Mouse (Mus musculus): ENCODE measurements around the gene Gcgr.

- no peak for TF ChIP-seq CTCF (conservative IDR thresholded peaks at IDR 0.05 in 1 of 2, IDR thresholded peaks at IDR 0.05 in 1 of 2; ENCODE audit: low read depth in 2 of 2, low read length in 2 of 2)
- TF ChIP-seq JUN (IDR thresholded peaks at IDR 0.05; ENCODE audit: insufficient read depth, low read depth, low read length): no peak
- TF ChIP-seq USF1 (IDR thresholded peaks at IDR 0.05; ENCODE audit: low read depth, low read length): no peak
- no peak for TF ChIP-seq ETS1 (conservative IDR thresholded peaks at IDR 0.05; ENCODE audit: low read depth, low read length)
- no peak for TF ChIP-seq POLR2A (IDR thresholded peaks at IDR 0.05; ENCODE audit: low read depth, low read length)
- TF ChIP-seq CHD2 (IDR thresholded peaks at IDR 0.05; ENCODE audit: low read length): no peak
- TF ChIP-seq SIN3A (IDR thresholded peaks at IDR 0.05; ENCODE audit: low read length): no peak
- no peak for TF ChIP-seq BHLHE40 (IDR thresholded peaks at IDR 0.05; ENCODE audit: low read depth, low read length)
- no peak for TF ChIP-seq EP300 (IDR thresholded peaks at IDR 0.05; ENCODE audit: low read length)
Measured at GRCm38 (mm10) chr11:120497436-120497835, 33.1 kb upstream of the Gcgr start.
